ENCODE assay signal across 9 mouse cellular contexts in the genomic region with DNA sequence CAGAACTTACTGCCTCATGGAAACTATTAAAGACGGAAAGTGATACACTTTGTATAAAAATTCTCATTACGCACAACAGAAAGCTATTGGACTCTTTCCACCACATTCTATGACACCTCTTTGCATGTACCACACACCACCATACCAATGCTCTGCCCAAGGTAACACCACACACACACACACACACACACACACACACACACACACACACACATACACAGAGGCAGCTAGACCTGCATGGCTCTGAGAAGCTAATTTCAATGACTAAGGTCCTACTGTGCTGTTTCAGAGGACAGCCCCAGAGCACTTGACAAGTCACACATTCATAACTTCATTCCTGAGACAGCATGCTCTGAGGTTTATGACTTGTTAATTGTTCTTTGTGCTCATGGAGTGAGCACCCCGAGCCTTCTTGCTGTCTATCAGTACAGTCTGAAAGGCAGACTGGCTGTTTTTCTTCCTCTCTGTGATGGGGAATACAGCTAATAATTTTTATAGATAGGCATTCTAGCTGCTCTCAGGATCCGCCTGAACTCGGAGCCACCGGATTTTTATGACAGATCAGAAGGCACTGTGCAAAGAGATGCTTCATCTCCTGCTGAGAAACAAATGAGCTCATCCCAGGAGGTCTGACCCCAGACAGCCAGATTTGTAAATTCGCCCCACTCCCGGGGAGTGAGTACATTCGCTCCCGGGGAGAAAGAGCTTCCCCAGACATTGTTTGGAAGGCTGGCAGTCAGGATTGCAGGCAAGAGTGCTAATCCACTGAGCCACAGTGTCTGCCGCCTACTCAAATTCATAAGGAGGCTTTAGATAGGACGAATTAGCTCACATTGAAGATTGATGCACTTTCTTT.
A peak's percentile ranks its signal among the peaks of the same experiment; 100 is the strongest.
DNase-seq lines count a peak whose midpoint lies in the region; ATAC-seq and TF ChIP-seq lines count a peak whose summit lies in the region.
"Had no signal": no experiment of that assay in that cellular context is flagged by ENCODE, and none has a peak within 500 bp of the region (broad histone marks: within the 10 kb centered on the region; RNA-seq: fewer than 3 reads in every experiment).

No protein-coding gene starts in this region.

- 21% methylated on average over 12 of the region's 12 CpGs for WGBS in forebrain, embryonic 11.5 days
- 16% methylated on average over 12 of the region's 12 CpGs for WGBS in forebrain, embryonic 10.5 days
- WGBS in forebrain, embryonic 14.5 days: 20% methylated on average over 12 of the region's 12 CpGs
- WGBS in limb, embryonic 13.5 days: 14% methylated on average over 12 of the region's 12 CpGs
- 66% methylated on average over 12 of the region's 12 CpGs for WGBS in liver, postnatal 0 days (ENCODE audit: insufficient replicate concordance)

- no peaks in the 10 kb centered on the region for H3K9me3 ChIP-seq in forebrain, embryonic 11.5 days (ENCODE audit: control insufficient read depth, low read length)
- H3K9me3 ChIP-seq in forebrain, embryonic 10.5 days: no peaks in the 10 kb centered on the region
- H3K9me3 ChIP-seq in forebrain, embryonic 14.5 days (replicated peaks; ENCODE audit: control insufficient read depth, low read length): no peaks in the 10 kb centered on the region
- no peaks in the 10 kb centered on the region for H3K9me3 ChIP-seq in limb, embryonic 13.5 days
- no peaks in the 10 kb centered on the region for H3K9me3 ChIP-seq in liver, postnatal 0 days (ENCODE audit: low read length)

- H3K27ac ChIP-seq in forebrain, embryonic 11.5 days (ENCODE audit: low read depth, low read length): 0 out of 2 replicates have a peak overlapping the region, but pooled peaks have one; percentile 3
- no peak overlapping the region for H3K27ac ChIP-seq in forebrain, embryonic 10.5 days
- H3K27ac ChIP-seq in forebrain, embryonic 14.5 days (ENCODE audit: low read depth, low read length): no peak overlapping the region
- no peak overlapping the region for H3K27ac ChIP-seq in limb, embryonic 13.5 days
- no peak overlapping the region for H3K27ac ChIP-seq in liver, postnatal 0 days (ENCODE audit: low read depth)

- no peak for TF ChIP-seq EP300 in liver, postnatal 0 days (IDR thresholded peaks at IDR 0.05; ENCODE audit: low read depth)

- ATAC-seq in forebrain, embryonic 11.5 days (replicated peaks; ENCODE audit: low FRiP score): 0 out of 2 replicates have a peak, but pooled peaks have one; percentile 26
- peak; percentile 32; the same call in 1 of the 2 replicates for ATAC-seq in forebrain, embryonic 14.5 days
- ATAC-seq in limb, embryonic 13.5 days (ENCODE audit: low FRiP score, low read depth): peak; percentile 48; the same call in 1 of the 2 replicates
- ATAC-seq in erythroid progenitor cell, adult 5-6 weeks (replicated peaks; ENCODE audit: low FRiP score, poor library complexity, severe bottlenecking): no peak
- ATAC-seq in liver, postnatal 0 days: no peak

- H3K36me3 ChIP-seq in forebrain, embryonic 11.5 days (ENCODE audit: control insufficient read depth, insufficient read depth, low read length): no peaks in the 10 kb centered on the region; the same call in 1 of the 2 replicates
- peaks cover 16% of the 10 kb centered on the region for H3K36me3 ChIP-seq in forebrain, embryonic 10.5 days (replicated peaks)
- 0 out of 2 replicates have a peak, but pooled peaks cover 3% of the 10 kb centered on the region for H3K36me3 ChIP-seq in forebrain, embryonic 14.5 days (ENCODE audit: control insufficient read depth, insufficient read depth, low read length)
- H3K36me3 ChIP-seq in limb, embryonic 13.5 days: no peaks in the 10 kb centered on the region
- peaks cover 18% of the 10 kb centered on the region for H3K36me3 ChIP-seq in liver, postnatal 0 days (replicated peaks; ENCODE audit: insufficient read depth, low read length)

- no peak overlapping the region for H3K4me2 ChIP-seq in forebrain, embryonic 11.5 days (ENCODE audit: low read depth, low read length, severe bottlenecking)
- H3K4me2 ChIP-seq in forebrain, embryonic 14.5 days (ENCODE audit: low read length): no peak overlapping the region
- H3K4me2 ChIP-seq in limb, embryonic 13.5 days (replicated peaks): peak overlapping the region; percentile 36
- H3K4me2 ChIP-seq in liver, postnatal 0 days (ENCODE audit: low read depth, low read length): no peak overlapping the region

- no peak for TF ChIP-seq CTCF in liver, postnatal 0 days (IDR thresholded peaks at IDR 0.05; ENCODE audit: low read depth)

- no peaks in the 10 kb centered on the region for H3K27me3 ChIP-seq in forebrain, embryonic 11.5 days (ENCODE audit: control insufficient read depth, insufficient read depth, low read length)
- H3K27me3 ChIP-seq in forebrain, embryonic 10.5 days (ENCODE audit: poor library complexity, severe bottlenecking): peaks cover 18% of the 10 kb centered on the region; the same call in 1 of the 2 replicates
- no peaks in the 10 kb centered on the region for H3K27me3 ChIP-seq in forebrain, embryonic 14.5 days (replicated peaks; ENCODE audit: control insufficient read depth, insufficient read depth, low read length)
- peaks cover 20% of the 10 kb centered on the region for H3K27me3 ChIP-seq in limb, embryonic 13.5 days
- H3K27me3 ChIP-seq in liver, postnatal 0 days (ENCODE audit: insufficient read depth, low read length): no peaks in the 10 kb centered on the region

- DNase-seq in forebrain, embryonic 11.5 days (ENCODE audit: low spot score): peak; percentile 55
- no peak for DNase-seq in forebrain, embryonic 10.5 days (ENCODE audit: extremely low spot score, low spot score)
- peak; percentile 82 for DNase-seq in ZHBTc4 (ENCODE audit: low read depth, low spot score)
- peak; percentile 50 for DNase-seq in forebrain, embryonic 14.5 days (ENCODE audit: low spot score)
- no peak for DNase-seq in ovary, adult 18-20 months (ENCODE audit: low spot score)
- no peak for DNase-seq in liver, postnatal 0 days

- peaks cover 4% of the 10 kb centered on the region; the same call in 1 of the 2 replicates for H3K4me1 ChIP-seq in forebrain, embryonic 11.5 days (replicated peaks; ENCODE audit: control insufficient read depth, insufficient read depth, low read length)
- H3K4me1 ChIP-seq in forebrain, embryonic 10.5 days: peaks cover 17% of the 10 kb centered on the region
- 0 out of 2 replicates have a peak, but pooled peaks cover 3% of the 10 kb centered on the region for H3K4me1 ChIP-seq in forebrain, embryonic 14.5 days (ENCODE audit: control insufficient read depth, insufficient read depth, low read length)
- H3K4me1 ChIP-seq in limb, embryonic 13.5 days: peaks cover 24% of the 10 kb centered on the region
- no peaks in the 10 kb centered on the region for H3K4me1 ChIP-seq in liver, postnatal 0 days (ENCODE audit: insufficient read depth)

- no peak overlapping the region for H3K4me3 ChIP-seq in forebrain, embryonic 11.5 days (ENCODE audit: low read depth, low read length)
- no peak overlapping the region for H3K4me3 ChIP-seq in forebrain, embryonic 10.5 days
- no peak overlapping the region for H3K4me3 ChIP-seq in forebrain, embryonic 14.5 days (ENCODE audit: low read depth, low read length)
- H3K4me3 ChIP-seq in limb, embryonic 13.5 days: no peak overlapping the region
- H3K4me3 ChIP-seq in liver, postnatal 0 days (ENCODE audit: low read depth, low read length): no peak overlapping the region
- H3K4me3 ChIP-seq: myocyte had no signal

- H3K9ac ChIP-seq in forebrain, embryonic 11.5 days (ENCODE audit: low read length): no peak overlapping the region
- no peak overlapping the region for H3K9ac ChIP-seq in forebrain, embryonic 14.5 days (ENCODE audit: low read length)
- H3K9ac ChIP-seq in limb, embryonic 13.5 days: no peak overlapping the region
- no peak overlapping the region for H3K9ac ChIP-seq in liver, postnatal 0 days (replicated peaks)

Comparison
In these comparisons a context has a peak if more than half of its experiments do, and no peak if none do; other contexts are left out.
1. DNase-seq: peak in forebrain, embryonic 11.5 days (single experiment), ZHBTc4 (single experiment) and forebrain, embryonic 14.5 days (single experiment); none in forebrain, embryonic 10.5 days (single experiment), ovary, adult 18-20 months (single experiment) and liver, postnatal 0 days (single experiment).
2. ATAC-seq: peak in forebrain, embryonic 11.5 days (single experiment), forebrain, embryonic 14.5 days (single experiment) and limb, embryonic 13.5 days (single experiment); none in erythroid progenitor cell, adult 5-6 weeks (single experiment) and liver, postnatal 0 days (single experiment).